Mouse (Mus musculus) spleen, postnatal 36 days (tissue): Measurements from ENCODE around the gene Crat.

Experiments
- DNase-seq, 2 experiments: peaks; one replicate each; pipeline ENCODE4 v3.0.0; 2022; ENCODE audit warnings: low spot score in 2 of 2, mixed read lengths in 1 of 2

The Crat gene

GRCm38 (mm10) chr2:30415157-30415935 is at the start of gene Crat:
Crat (minus strand) TSS chr2:30415813.
- peak; percentile 90 to 92 for DNase-seq

GRCm38 (mm10) chr2:30464411-30464810 is 48.8 kb upstream of the Crat start:
- DNase-seq: no peak

- DNase-seq: peak; percentile 85 to 86
Observed at GRCm38 (mm10) chr2:30463904-30464330, 48.3 kb upstream of the Crat start.

GRCm38 (mm10) chr2:30463341-30463761 is 47.7 kb upstream of the Crat start:
- DNase-seq: no peak

- DNase-seq: no peak
Observed at GRCm38 (mm10) chr2:30459241-30459640, 43.6 kb upstream of the Crat start.

GRCm38 (mm10) chr2:30458349-30458748 is 42.7 kb upstream of the Crat start:
- no peak for DNase-seq

GRCm38 (mm10) chr2:30456104-30456980 is 40.7 kb upstream of the Crat start:
- DNase-seq: no peak

GRCm38 (mm10) chr2:30454587-30454986 is 39.0 kb upstream of the Crat start:
- no peak for DNase-seq

GRCm38 (mm10) chr2:30453570-30453969 is 38.0 kb upstream of the Crat start:
- DNase-seq: no peak

- DNase-seq: no peak
Observed at GRCm38 (mm10) chr2:30451525-30451924, 35.9 kb upstream of the Crat start.

- DNase-seq: no peak
Observed at GRCm38 (mm10) chr2:30450530-30450929, 34.9 kb upstream of the Crat start.

- DNase-seq: no peak
Observed at GRCm38 (mm10) chr2:30448371-30448770, 32.8 kb upstream of the Crat start.

GRCm38 (mm10) chr2:30446891-30447826 is 31.5 kb upstream of the Crat start:
- no peak for DNase-seq

- DNase-seq: no peak
Observed at GRCm38 (mm10) chr2:30445312-30445711, 29.7 kb upstream of the Crat start.

- no peak for DNase-seq
Observed at GRCm38 (mm10) chr2:30444450-30444849, 28.8 kb upstream of the Crat start.

GRCm38 (mm10) chr2:30444006-30444405 is 28.4 kb upstream of the Crat start:
- DNase-seq: no peak

- no peak for DNase-seq
Observed at GRCm38 (mm10) chr2:30443281-30443680, 27.7 kb upstream of the Crat start.

- DNase-seq: no peak
Observed at GRCm38 (mm10) chr2:30442498-30442890, 26.9 kb upstream of the Crat start.

- peak; percentile 88 to 90 for DNase-seq
Observed at GRCm38 (mm10) chr2:30441518-30442497, 26.2 kb upstream of the Crat start.
